Mouse (Mus musculus): ENCODE data around the gene Ankrd22.

DNA sequence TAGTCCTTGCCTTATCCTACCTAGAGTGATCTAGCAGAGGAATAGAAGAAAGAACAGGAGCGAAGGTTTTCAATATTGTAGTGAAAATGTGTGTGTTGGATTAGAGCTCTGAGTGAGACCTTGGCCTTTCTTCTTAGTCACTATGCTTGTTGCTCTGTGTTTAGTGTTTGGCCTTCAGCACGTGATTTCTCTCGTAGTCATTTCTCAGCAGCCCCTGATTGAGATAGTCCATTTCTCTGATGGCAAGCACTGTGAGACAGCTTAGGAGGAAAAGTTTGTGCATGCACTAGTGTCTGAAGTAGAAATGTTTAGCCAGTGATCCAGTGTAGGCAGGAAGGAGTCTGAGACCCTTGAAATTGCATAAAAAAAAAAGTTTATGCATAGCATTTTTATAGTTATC lies 61.0 kb downstream of the Ankrd22 start:
- no peak for TF ChIP-seq EP300 (IDR thresholded peaks at IDR 0.05)
- no peak for TF ChIP-seq CTCF (IDR thresholded peaks at IDR 0.05)
